ENCODE assay signal across 28 mouse cellular contexts in the genomic region with DNA sequence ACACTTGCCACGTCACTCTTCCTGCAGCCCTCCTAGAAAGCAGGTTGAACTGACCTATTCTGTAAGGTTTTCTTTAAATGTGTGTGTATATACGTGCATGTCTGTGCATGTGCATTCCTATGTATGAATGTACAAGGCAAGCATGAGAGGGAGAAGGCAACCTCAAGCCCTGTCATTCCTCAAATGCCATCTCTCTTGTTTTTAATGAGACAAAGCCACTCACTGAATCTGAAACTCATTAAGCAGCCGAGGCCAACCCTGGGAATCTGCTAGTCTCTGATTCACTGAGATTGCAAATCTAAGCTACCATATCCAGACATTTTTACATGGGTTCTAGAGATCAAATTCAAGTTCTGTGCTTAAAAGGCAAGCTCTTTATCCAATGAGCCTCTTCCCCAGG.
DNase-seq lines count a peak whose midpoint lies in the region; ATAC-seq lines count a peak whose summit lies in the region.
"Had no signal": no experiment of that assay in that cellular context is flagged by ENCODE, and none has a peak within 500 bp of the region (broad histone marks: within the 10 kb centered on the region; RNA-seq: fewer than 3 reads in every experiment).

No protein-coding gene starts in this region.

- no peak overlapping the region for H3K4me2 ChIP-seq in hindbrain, embryonic 13.5 days
- H3K4me2 ChIP-seq in hindbrain, embryonic 11.5 days (replicated peaks; ENCODE audit: low read depth, low read length): no peak overlapping the region
- H3K4me2 ChIP-seq: embryonic facial prominence, embryonic 12.5 days; forebrain, embryonic 12.5 days; hindbrain, embryonic 15.5 days; limb, embryonic 13.5 days; liver, embryonic 11.5 days; midbrain, embryonic 12.5 days had no signal

- no peak overlapping the region for H3K4me3 ChIP-seq in hindbrain, embryonic 13.5 days
- H3K4me3 ChIP-seq in hindbrain, embryonic 11.5 days (ENCODE audit: low read depth, low read length): no peak overlapping the region
- no peak overlapping the region for H3K4me3 ChIP-seq in embryonic facial prominence, embryonic 10.5 days
- H3K4me3 ChIP-seq: embryonic facial prominence, embryonic 12.5 days; forebrain, embryonic 12.5 days; hindbrain, embryonic 15.5 days; limb, embryonic 13.5 days; midbrain, embryonic 12.5 days had no signal

- H3K27ac ChIP-seq in hindbrain, embryonic 13.5 days: peak overlapping the region; percentile 45; the same call in 1 of the 2 replicates
- H3K27ac ChIP-seq in hindbrain, embryonic 11.5 days (ENCODE audit: low read depth, low read length): no peak overlapping the region
- 0 out of 2 replicates have a peak overlapping the region, but pooled peaks have one; percentile 8 for H3K27ac ChIP-seq in embryonic facial prominence, embryonic 10.5 days (replicated peaks)
- H3K27ac ChIP-seq: embryonic facial prominence, embryonic 12.5 days; forebrain, embryonic 12.5 days; hindbrain, embryonic 15.5 days; limb, embryonic 13.5 days; stomach, postnatal 0 days had no signal

- peaks cover 7% of the 10 kb centered on the region for H3K4me1 ChIP-seq in hindbrain, embryonic 13.5 days (replicated peaks)
- H3K4me1 ChIP-seq in hindbrain, embryonic 11.5 days (replicated peaks; ENCODE audit: control insufficient read depth, insufficient read depth, low read length): peaks cover 2% of the 10 kb centered on the region; the same call in 1 of the 2 replicates
- peaks cover 16% of the 10 kb centered on the region for H3K4me1 ChIP-seq in embryonic facial prominence, embryonic 10.5 days

- no peak for ATAC-seq in hindbrain, embryonic 13.5 days (ENCODE audit: low FRiP score)
- no peak for ATAC-seq in hindbrain, embryonic 11.5 days (ENCODE audit: low FRiP score)
- ATAC-seq: activated CD4-positive, CD25-positive, alpha-beta regulatory T cell, adult 4 months; forebrain, postnatal 0 days had no signal

- H3K27me3 ChIP-seq in hindbrain, embryonic 13.5 days: no peaks in the 10 kb centered on the region
- H3K27me3 ChIP-seq in hindbrain, embryonic 11.5 days (ENCODE audit: control insufficient read depth, insufficient read depth, low read length): no peaks in the 10 kb centered on the region
- H3K27me3 ChIP-seq in embryonic facial prominence, embryonic 10.5 days (replicated peaks; ENCODE audit: low read depth, poor library complexity, severe bottlenecking): no peaks in the 10 kb centered on the region
- H3K27me3 ChIP-seq: embryonic facial prominence, embryonic 12.5 days; forebrain, embryonic 12.5 days; hindbrain, embryonic 15.5 days; limb, embryonic 13.5 days; midbrain, embryonic 12.5 days had no signal

- DNase-seq in embryo, embryonic 9.5 days (ENCODE audit: extremely low spot score): peak; percentile 9
- no peak for DNase-seq in embryo, embryonic 11 days
- DNase-seq in hindbrain, embryonic 11.5 days (ENCODE audit: low spot score): no peak
- no peak for DNase-seq in embryonic facial prominence, embryonic 10.5 days (ENCODE audit: low spot score)
- peak; percentile 38 for DNase-seq in retina, postnatal 1 day
- DNase-seq in testis, postnatal 14 days (ENCODE audit: low spot score): no peak
- no peak for DNase-seq in right cerebral cortex, adult 2 months (ENCODE audit: low spot score in 2 of 2)
- DNase-seq: adrenal gland, adult 2 months; cerebellum, adult 11 months; cerebellum, adult 9-10 months; cerebellum, postnatal 36 days; forebrain, postnatal 0 days; heart, postnatal 14 days; kidney, adult 18-20 months; kidney, postnatal 36 days; lung, postnatal 36 days; right cerebral cortex, postnatal 4 days; thymus, adult 2 months; thymus, postnatal 4 days had no signal

- no peaks in the 10 kb centered on the region for H3K36me3 ChIP-seq in hindbrain, embryonic 13.5 days
- no peaks in the 10 kb centered on the region for H3K36me3 ChIP-seq in hindbrain, embryonic 11.5 days (ENCODE audit: control insufficient read depth, insufficient read depth, low read length)
- H3K36me3 ChIP-seq in embryonic facial prominence, embryonic 10.5 days (replicated peaks): no peaks in the 10 kb centered on the region
- H3K36me3 ChIP-seq: embryonic facial prominence, embryonic 12.5 days; forebrain, embryonic 12.5 days; hindbrain, embryonic 15.5 days; limb, embryonic 13.5 days; midbrain, embryonic 12.5 days had no signal

- no peaks in the 10 kb centered on the region for H3K9me3 ChIP-seq in hindbrain, embryonic 13.5 days
- H3K9me3 ChIP-seq in hindbrain, embryonic 11.5 days (ENCODE audit: control insufficient read depth, low read length): no peaks in the 10 kb centered on the region
- H3K9me3 ChIP-seq in embryonic facial prominence, embryonic 10.5 days: no peaks in the 10 kb centered on the region
- H3K9me3 ChIP-seq: embryonic facial prominence, embryonic 12.5 days; forebrain, embryonic 12.5 days; hindbrain, embryonic 15.5 days; limb, embryonic 13.5 days; midbrain, embryonic 12.5 days had no signal

- H3K9ac ChIP-seq in hindbrain, embryonic 13.5 days: no peak overlapping the region
- H3K9ac ChIP-seq in hindbrain, embryonic 11.5 days (ENCODE audit: low read depth, low read length): no peak overlapping the region
- H3K9ac ChIP-seq: embryonic facial prominence, embryonic 12.5 days; forebrain, embryonic 12.5 days; forebrain, postnatal 0 days; hindbrain, embryonic 15.5 days; limb, embryonic 13.5 days; midbrain, embryonic 12.5 days had no signal

- WGBS in hindbrain, embryonic 13.5 days: 38% methylated on average over 3 of the region's 3 CpGs
- WGBS in hindbrain, embryonic 11.5 days: 48% methylated on average over 3 of the region's 3 CpGs
- WGBS in embryonic facial prominence, embryonic 10.5 days: 51% methylated on average over 3 of the region's 3 CpGs

Comparison
In these comparisons a context has a peak if more than half of its experiments do, and no peak if none do; other contexts are left out.
1. DNase-seq: peak in embryo, embryonic 9.5 days (single experiment) and retina, postnatal 1 day (single experiment); none in embryo, embryonic 11 days (single experiment), hindbrain, embryonic 11.5 days (single experiment), embryonic facial prominence, embryonic 10.5 days (single experiment), testis, postnatal 14 days (single experiment) and right cerebral cortex, adult 2 months (0 of 2).